In the genomic region with DNA sequence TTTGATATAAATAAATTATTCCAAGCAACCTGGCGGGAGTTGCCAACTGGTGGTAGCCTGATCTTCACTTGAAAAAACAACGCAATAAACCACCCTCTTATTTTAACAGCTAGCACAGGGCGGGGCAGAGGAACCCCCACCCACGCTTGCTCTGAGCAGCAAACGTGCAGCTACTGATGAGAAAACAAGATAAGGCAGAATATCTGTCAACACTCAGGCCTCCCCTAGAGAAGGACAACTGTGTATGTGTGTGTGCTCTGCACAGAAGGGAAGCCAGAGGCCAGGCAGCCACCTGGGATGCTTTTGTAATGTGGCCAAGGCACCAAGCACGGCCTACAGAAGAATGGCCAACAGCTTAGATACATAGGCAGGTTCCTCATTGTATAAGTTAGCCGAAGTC, we compare ENCODE assay signal across 9 mouse cellular contexts. TPM values are rescaled to one million over a fixed set of nuclear protein-coding genes. Genes with fewer than 3 reads are reported as not detected.
DNase-seq lines count a peak whose midpoint lies in the region; ATAC-seq and TF ChIP-seq lines count a peak whose summit lies in the region.
"Had no signal": no experiment of that assay in that cellular context is flagged by ENCODE, and none has a peak within 500 bp of the region (broad histone marks: within the 10 kb centered on the region; RNA-seq: fewer than 3 reads in every experiment).

No protein-coding gene starts in this region.

- peak; percentile 73 for ATAC-seq in kidney, embryonic 16.5 days (ENCODE audit: low FRiP score, low TSS enrichment)
- 0 out of 2 replicates have a peak, but pooled peaks have one; percentile 51 for ATAC-seq in erythroblast, adult 5-6 weeks (replicated peaks; ENCODE audit: low FRiP score, poor library complexity, severe bottlenecking)

- H3K4me3 ChIP-seq in kidney, embryonic 16.5 days (ENCODE audit: low read length) = no peak overlapping the region
- H3K4me3 ChIP-seq in olfactory bulb, adult 2 months (ENCODE audit: insufficient read depth, low read depth, low read length) = no peak overlapping the region
- H3K4me3 ChIP-seq: lung, embryonic 15.5 days had no signal

- no peak overlapping the region for H3K9ac ChIP-seq in kidney, embryonic 16.5 days (replicated peaks; ENCODE audit: low read length)
- H3K9ac ChIP-seq: lung, embryonic 15.5 days had no signal

- no peak for TF ChIP-seq POLR2A in olfactory bulb, adult 2 months (IDR thresholded peaks at IDR 0.05; ENCODE audit: insufficient read depth, low read depth, low read length)

- H3K36me3 ChIP-seq in kidney, embryonic 16.5 days (ENCODE audit: insufficient read depth, low read length) = no peaks in the 10 kb centered on the region
- H3K36me3 ChIP-seq: lung, embryonic 15.5 days had no signal

- H3K27me3 ChIP-seq in kidney, embryonic 16.5 days (ENCODE audit: insufficient read depth, low read length) = no peaks in the 10 kb centered on the region; the same call in 1 of the 2 replicates
- H3K27me3 ChIP-seq: lung, embryonic 15.5 days had no signal

- peak; percentile 21 for DNase-seq in adrenal gland, postnatal 14 days
- no peak for DNase-seq in adrenal gland, adult 8-10 months
- no peak for DNase-seq in kidney, adult 11 months
- no peak for DNase-seq in gastrocnemius, adult 8-10 months (ENCODE audit: low spot score in 2 of 2)
- no peak for DNase-seq in gastrocnemius, postnatal 4 days (ENCODE audit: low spot score in 2 of 2)

- no peak for TF ChIP-seq CTCF in olfactory bulb, adult 2 months (IDR thresholded peaks at IDR 0.05; ENCODE audit: insufficient read depth, low read depth, low read length)

- H3K27ac ChIP-seq in kidney, embryonic 16.5 days (ENCODE audit: low read length) = no peak overlapping the region
- H3K27ac ChIP-seq in olfactory bulb, adult 2 months (ENCODE audit: insufficient read depth, low read depth, low read length) = peak overlapping the region; percentile 49; the same call in 1 of the 2 replicates
- H3K27ac ChIP-seq: lung, embryonic 15.5 days had no signal

- H3K4me1 ChIP-seq in kidney, embryonic 16.5 days (ENCODE audit: insufficient read depth, low read length) = peaks cover 14% of the 10 kb centered on the region
- H3K4me1 ChIP-seq in olfactory bulb, adult 2 months (ENCODE audit: control insufficient read depth, insufficient read depth, low read length) = peaks cover 32% of the 10 kb centered on the region

- no peak overlapping the region for H3K4me2 ChIP-seq in kidney, embryonic 16.5 days (replicated peaks; ENCODE audit: low read depth, low read length)
- H3K4me2 ChIP-seq: lung, embryonic 15.5 days had no signal

- WGBS in kidney, embryonic 16.5 days = 25% methylated on average over 7 of the region's 7 CpGs
- 38% methylated on average over 7 of the region's 7 CpGs for WGBS in olfactory bulb, adult 2 months

- H3K9me3 ChIP-seq in kidney, embryonic 16.5 days (ENCODE audit: low read length) = no peaks in the 10 kb centered on the region
- H3K9me3 ChIP-seq: lung, embryonic 15.5 days had no signal

RNA-seq across cellular contexts. Expression of a gene that starts 43.4 kb away (rescaled TPM):
- total RNA-seq in adrenal gland, postnatal 14 days (2021) = 2.1 and 4.5 TPM in 2 replicates
- 1 to 10 TPM; 2.0 to 2.3 (median 2.1) TPM for total RNA-seq in adrenal gland, adult 8-10 months (2022)
- 6.8 and 7.5 TPM in 2 replicates for polyA plus RNA-seq in kidney, embryonic 16.5 days (2015; fragmentation: Nextera tagmentation; extraction: Ambion mirVana)
- total RNA-seq in erythroblast, adult 5-6 weeks (2015; ENCODE audit: low replicate concordance) = 1.9 and 3.1 TPM in 2 replicates
- 2.9 and 9.2 TPM in 2 replicates for total RNA-seq in erythroblast, adult 5-6 weeks (2017; ENCODE audit: low replicate concordance)
- polyA plus RNA-seq in olfactory bulb, adult 2 months (2012; ENCODE audit: insufficient read depth, insufficient read length, low replicate concordance, missing spikeins) = not detected in 2 replicates
- total RNA-seq in gastrocnemius, adult 8-10 months (2022) = under 1 TPM in 3 of 4 experiments, not detected in 1; 0.17 to 0.34 (median 0.27) TPM
- 1 to 10 TPM; 5.3 to 5.6 TPM for total RNA-seq in gastrocnemius, postnatal 4 days (2021)
